Mouse (Mus musculus) E14TG2a.4 (cell line): ENCODE results near the gene Gm11555.
"Not testable (repeated sequence)": the region's sequence is repeated elsewhere in the genome, so short reads cannot be mapped to it uniquely, and the experiment has no call there.

Experiments
- H3K27me3 ChIP-seq: 2 replicates; pipeline ENCODE4 v1.6.1; 2014; ENCODE audit warnings: low read length, control low read depth; ENCODE audit not compliant: insufficient read depth
- H3K36me3 ChIP-seq: 2 replicates; pipeline ENCODE4 v1.6.1; 2014; ENCODE audit warnings: low read length, control low read depth; ENCODE audit not compliant: insufficient read depth
- H3K4me1 ChIP-seq: replicated peaks from 2 replicates; pipeline ENCODE4 v1.6.1; 2014; ENCODE audit warnings: low read depth, low read length, control low read depth
- H3K4me3 ChIP-seq: replicated peaks from 2 replicates; pipeline ENCODE4 v1.5.1; 2014; ENCODE audit warnings: mild to moderate bottlenecking, low read length
- H3K9me3 ChIP-seq: 2 replicates; pipeline ENCODE4 v1.6.1; 2014; ENCODE audit warnings: low read length, control low read depth
- CTCF ChIP-seq: conservative IDR thresholded peaks from 2 replicates; pipeline ENCODE4 v1.5.1; 2014; ENCODE audit warnings: low read length
- NANOG ChIP-seq: IDR thresholded peaks from 2 replicates; pipeline ENCODE4 v1.6.1; 2014; ENCODE audit warnings: borderline replicate concordance, low read length, mixed read lengths
- POU5F1 ChIP-seq: IDR thresholded peaks from 2 replicates; pipeline ENCODE4 v1.6.1; 2014; ENCODE audit warnings: low read length, borderline replicate concordance

Gm11555 gene

GRCm38 (mm10) chr11:99620335-99620734 lies 29.7 kb downstream of the Gm11555 start, which contains the start of gene Gm11562:
Gene Gm11562, minus strand, starts transcription at chr11:99620435.
- Histone ChIP-seq H3K4me3 (no peak within 1 kb of the TSS), H3K9me3 (no peaks in the 10 kb centered on the region), H3K36me3 (no peaks in the 10 kb centered on the region), H3K4me1 (no peaks in the 10 kb centered on the region), H3K27me3 (no peaks in the 10 kb centered on the region)
- TF ChIP-seq POU5F1 (no peak), CTCF (no peak), NANOG (no peak)

- H3K4me1 ChIP-seq, result no peaks in the 10 kb centered on the region
Measured at GRCm38 (mm10) chr11:99614796-99615363, 35.2 kb downstream of the Gm11555 start, which contains the start of gene Krtap2-4. Gene Krtap2-4, minus strand, starts transcription at chr11:99614846.

DNA sequence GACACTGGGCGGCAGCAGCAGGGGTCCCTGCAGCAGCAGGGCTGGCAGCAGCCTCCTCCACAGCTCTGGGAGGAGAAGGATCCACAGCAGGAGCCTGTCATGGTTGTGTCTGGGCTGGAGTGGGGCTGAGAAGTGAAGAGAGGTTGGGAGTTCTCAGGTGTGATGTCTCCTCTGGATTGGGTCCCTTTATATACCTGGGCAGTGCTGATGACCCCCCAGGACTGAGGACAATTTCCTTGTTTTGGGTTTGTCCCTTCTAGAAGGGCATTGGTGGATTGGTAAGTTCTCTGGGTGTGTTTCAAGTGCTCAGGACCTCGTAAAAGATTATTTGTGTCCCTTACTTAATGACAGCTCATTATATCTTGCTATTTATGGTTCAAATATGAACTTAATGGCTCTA lies 39.9 kb downstream of the Gm11555 start, which contains the start of gene Gm11937:
Gm11937 (minus strand) TSS at position 101 of the 400 bp plus-strand sequence.
- not testable (repeated sequence) for H3K27me3 ChIP-seq, H3K4me3 ChIP-seq, H3K36me3 ChIP-seq, H3K9me3 ChIP-seq, H3K4me1 ChIP-seq

More at GRCm38 (mm10) chr11:99614796-99615363, 35.2 kb downstream of the Gm11555 start, which contains the start of gene Krtap2-4:
- no peaks in the 10 kb centered on the region for H3K27me3 ChIP-seq
- H3K9me3 ChIP-seq, result no peaks in the 10 kb centered on the region
- no peaks in the 10 kb centered on the region for H3K36me3 ChIP-seq
- no peak within 1 kb of the TSS for H3K4me3 ChIP-seq
- no peak for TF ChIP-seq NANOG
- no peak for TF ChIP-seq CTCF
- no peak for TF ChIP-seq POU5F1

- no peaks in the 10 kb centered on the region for H3K4me1 ChIP-seq
- H3K9me3 ChIP-seq, result no peaks in the 10 kb centered on the region
- no peaks in the 10 kb centered on the region for H3K27me3 ChIP-seq
- H3K36me3 ChIP-seq, result no peaks in the 10 kb centered on the region
- H3K4me3 ChIP-seq, result no peak overlapping the region
- no peak for TF ChIP-seq NANOG
- no peak for TF ChIP-seq CTCF
- no peak for TF ChIP-seq POU5F1
Measured at GRCm38 (mm10) chr11:99609126-99609525, 40.9 kb downstream of the Gm11555 start.

- H3K4me1 ChIP-seq, H3K36me3 ChIP-seq, H3K27me3 ChIP-seq, H3K4me3 ChIP-seq, H3K9me3 ChIP-seq: not testable (repeated sequence)
Measured at GRCm38 (mm10) chr11:99603208-99603607, 46.8 kb downstream of the Gm11555 start, which contains the start of gene Gm11938. Gene Gm11938, minus strand, starts transcription at chr11:99603308.
